Mouse (Mus musculus): ENCODE data around the gene Icosl. TPM values are rescaled to one million over a fixed set of nuclear protein-coding genes. Genes with fewer than 3 reads are reported as not detected.

Icosl gene
- polyA plus RNA-seq, 1 experiment from 2014 or later, result 9.5 TPM

- WGBS, result 52% methylated on average over 14 of the region's 14 CpGs
Observed at GRCm38 (mm10) chr10:78042697-78043405, 26.3 kb upstream of the Icosl start.

GRCm38 (mm10) chr10:78043406-78043836 lies 25.7 kb upstream of the Icosl start, which contains the start of gene Aire:
Gene Aire, minus strand, starts transcription at chr10:78043610.
- H3K9me3 ChIP-seq (ENCODE audit: control insufficient read depth, low read length), result no peaks in the 10 kb centered on the region
- no peak within 1 kb of the TSS for H3K27ac ChIP-seq (ENCODE audit: low read length)
- H3K4me2 ChIP-seq (ENCODE audit: low read depth, low read length), result peak within 1 kb of the TSS; percentile 47
- H3K4me3 ChIP-seq (ENCODE audit: low read length), result peak within 1 kb of the TSS; percentile 22
- H3K27me3 ChIP-seq (ENCODE audit: control insufficient read depth, insufficient read depth, low read depth, low read length), result peaks cover 2% of the 10 kb centered on the region; the same call in 1 of the 2 replicates
- H3K9ac ChIP-seq (ENCODE audit: low read length), result peak within 1 kb of the TSS; percentile 19
- H3K4me1 ChIP-seq (replicated peaks; ENCODE audit: control insufficient read depth, insufficient read depth, low read length), result peaks cover 7% of the 10 kb centered on the region; the same call in 1 of the 2 replicates
- no peaks in the 10 kb centered on the region for H3K36me3 ChIP-seq (ENCODE audit: control insufficient read depth, insufficient read depth, low read length)
- ATAC-seq (ENCODE audit: low read depth), result peak; percentile 51
- 4% methylated on average over 27 of the region's 27 CpGs for WGBS

More at GRCm38 (mm10) chr10:78042697-78043405, 26.3 kb upstream of the Icosl start:
- Histone ChIP-seq H3K9me3 (ENCODE audit: control insufficient read depth, low read length) (no peaks in the 10 kb centered on the region), H3K27me3 (ENCODE audit: control insufficient read depth, insufficient read depth, low read depth, low read length) (peaks cover 2% of the 10 kb centered on the region; the same call in 1 of the 2 replicates), H3K4me3 (ENCODE audit: low read length) (peak overlapping the region; percentile 22), H3K27ac (ENCODE audit: low read length) (no peak overlapping the region), H3K36me3 (ENCODE audit: control insufficient read depth, insufficient read depth, low read length) (no peaks in the 10 kb centered on the region), H3K4me1 (replicated peaks; ENCODE audit: control insufficient read depth, insufficient read depth, low read length) (peaks cover 7% of the 10 kb centered on the region; the same call in 1 of the 2 replicates), H3K9ac (ENCODE audit: low read length) (peak overlapping the region; percentile 19; the same call in 1 of the 2 replicates), H3K4me2 (ENCODE audit: low read depth, low read length) (peak overlapping the region; percentile 47)
- peak; percentile 4; the same call in 1 of the 2 replicates for ATAC-seq (ENCODE audit: low read depth)

DNA sequence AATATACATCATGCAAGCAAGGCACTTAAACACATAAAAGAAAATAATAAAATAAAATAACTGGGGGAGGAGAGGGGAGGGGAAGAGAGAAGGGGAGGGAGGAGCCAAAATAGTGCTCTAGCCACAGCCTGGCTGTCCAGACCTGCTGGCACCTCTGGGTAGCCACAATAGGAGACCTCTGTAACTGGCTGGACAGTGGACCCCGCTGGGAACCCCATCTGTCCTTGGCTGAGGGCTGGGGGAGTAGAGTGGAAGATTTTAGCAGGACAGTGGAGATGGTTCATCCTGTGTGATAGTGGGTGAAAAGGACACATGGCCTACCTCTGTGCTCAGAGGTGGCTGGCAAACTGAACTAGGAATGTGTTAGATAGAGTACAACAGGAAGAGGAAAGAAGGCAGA lies 24.6 kb upstream of the Icosl start:
- ATAC-seq (ENCODE audit: low read depth), result no peak
- H3K9ac ChIP-seq (ENCODE audit: low read length), result no peak overlapping the region
- peaks cover 7% of the 10 kb centered on the region; the same call in 1 of the 2 replicates for H3K4me1 ChIP-seq (replicated peaks; ENCODE audit: control insufficient read depth, insufficient read depth, low read length)
- H3K36me3 ChIP-seq (ENCODE audit: control insufficient read depth, insufficient read depth, low read length), result no peaks in the 10 kb centered on the region
- no peaks in the 10 kb centered on the region for H3K9me3 ChIP-seq (ENCODE audit: control insufficient read depth, low read length)
- H3K4me3 ChIP-seq (ENCODE audit: low read length), result no peak overlapping the region
- H3K27ac ChIP-seq (ENCODE audit: low read length), result no peak overlapping the region
- 67% methylated on average over 1 of the region's 1 CpGs for WGBS
- H3K27me3 ChIP-seq (ENCODE audit: control insufficient read depth, insufficient read depth, low read depth, low read length), result peaks cover 2% of the 10 kb centered on the region; the same call in 1 of the 2 replicates
- no peak overlapping the region for H3K4me2 ChIP-seq (ENCODE audit: low read depth, low read length)

- no peak overlapping the region for H3K27ac ChIP-seq (ENCODE audit: low read length)
- ATAC-seq (ENCODE audit: low read depth), result no peak
- H3K9ac ChIP-seq (ENCODE audit: low read length), result no peak overlapping the region
- no peak overlapping the region for H3K4me2 ChIP-seq (ENCODE audit: low read depth, low read length)
- H3K9me3 ChIP-seq (ENCODE audit: control insufficient read depth, low read length), result no peaks in the 10 kb centered on the region
- H3K36me3 ChIP-seq (ENCODE audit: control insufficient read depth, insufficient read depth, low read length), result no peaks in the 10 kb centered on the region
- no peak overlapping the region for H3K4me3 ChIP-seq (ENCODE audit: low read length)
- 80% methylated on average over 4 of the region's 4 CpGs for WGBS
- H3K4me1 ChIP-seq (replicated peaks; ENCODE audit: control insufficient read depth, insufficient read depth, low read length), result peaks cover 7% of the 10 kb centered on the region; the same call in 1 of the 2 replicates
- H3K27me3 ChIP-seq (ENCODE audit: control insufficient read depth, insufficient read depth, low read depth, low read length), result peaks cover 2% of the 10 kb centered on the region; the same call in 1 of the 2 replicates
Observed at GRCm38 (mm10) chr10:78046388-78046787, 22.7 kb upstream of the Icosl start.

- Histone ChIP-seq H3K4me2 (ENCODE audit: low read depth, low read length) (no peak overlapping the region), H3K27ac (ENCODE audit: low read length) (no peak overlapping the region), H3K9me3 (ENCODE audit: control insufficient read depth, low read length) (no peaks in the 10 kb centered on the region), H3K4me3 (ENCODE audit: low read length) (no peak overlapping the region), H3K27me3 (ENCODE audit: control insufficient read depth, insufficient read depth, low read depth, low read length) (no peaks in the 10 kb centered on the region; the same call in 1 of the 2 replicates), H3K9ac (ENCODE audit: low read length) (no peak overlapping the region), H3K36me3 (ENCODE audit: control insufficient read depth, insufficient read depth, low read length) (no peaks in the 10 kb centered on the region), H3K4me1 (replicated peaks; ENCODE audit: control insufficient read depth, insufficient read depth, low read length) (peaks cover 5% of the 10 kb centered on the region; the same call in 1 of the 2 replicates)
- WGBS, result 80% methylated on average over 9 of the region's 10 CpGs
- ATAC-seq (ENCODE audit: low read depth), result no peak
Observed at GRCm38 (mm10) chr10:78048061-78048730, 20.9 kb upstream of the Icosl start.

- Histone ChIP-seq H3K4me2 (ENCODE audit: low read depth, low read length) (no peak overlapping the region), H3K36me3 (ENCODE audit: control insufficient read depth, insufficient read depth, low read length) (no peaks in the 10 kb centered on the region), H3K27ac (ENCODE audit: low read length) (no peak overlapping the region), H3K9me3 (ENCODE audit: control insufficient read depth, low read length) (no peaks in the 10 kb centered on the region), H3K4me3 (ENCODE audit: low read length) (no peak overlapping the region), H3K4me1 (replicated peaks; ENCODE audit: control insufficient read depth, insufficient read depth, low read length) (peaks cover 6% of the 10 kb centered on the region), H3K9ac (ENCODE audit: low read length) (no peak overlapping the region), H3K27me3 (ENCODE audit: control insufficient read depth, insufficient read depth, low read depth, low read length) (no peaks in the 10 kb centered on the region)
- 54% methylated on average over 11 of the region's 11 CpGs for WGBS
- ATAC-seq (ENCODE audit: low read depth), result no peak; the same call in 1 of the 2 replicates
Observed at GRCm38 (mm10) chr10:78049519-78050035, 19.5 kb upstream of the Icosl start.

- Histone ChIP-seq H3K9me3 (ENCODE audit: control insufficient read depth, low read length) (no peaks in the 10 kb centered on the region), H3K36me3 (ENCODE audit: control insufficient read depth, insufficient read depth, low read length) (no peaks in the 10 kb centered on the region), H3K4me3 (ENCODE audit: low read length) (no peak overlapping the region), H3K27me3 (ENCODE audit: control insufficient read depth, insufficient read depth, low read depth, low read length) (no peaks in the 10 kb centered on the region), H3K4me2 (ENCODE audit: low read depth, low read length) (peak overlapping the region; percentile 18; the same call in 1 of the 2 replicates), H3K4me1 (replicated peaks; ENCODE audit: control insufficient read depth, insufficient read depth, low read length) (peaks cover 6% of the 10 kb centered on the region), H3K27ac (ENCODE audit: low read length) (peak overlapping the region; percentile 80), H3K9ac (ENCODE audit: low read length) (no peak overlapping the region)
- peak; percentile 94 for ATAC-seq (ENCODE audit: low read depth)
- 38% methylated on average over 19 of the region's 19 CpGs for WGBS
Observed at GRCm38 (mm10) chr10:78054633-78055565, 14.2 kb upstream of the Icosl start.

DNA sequence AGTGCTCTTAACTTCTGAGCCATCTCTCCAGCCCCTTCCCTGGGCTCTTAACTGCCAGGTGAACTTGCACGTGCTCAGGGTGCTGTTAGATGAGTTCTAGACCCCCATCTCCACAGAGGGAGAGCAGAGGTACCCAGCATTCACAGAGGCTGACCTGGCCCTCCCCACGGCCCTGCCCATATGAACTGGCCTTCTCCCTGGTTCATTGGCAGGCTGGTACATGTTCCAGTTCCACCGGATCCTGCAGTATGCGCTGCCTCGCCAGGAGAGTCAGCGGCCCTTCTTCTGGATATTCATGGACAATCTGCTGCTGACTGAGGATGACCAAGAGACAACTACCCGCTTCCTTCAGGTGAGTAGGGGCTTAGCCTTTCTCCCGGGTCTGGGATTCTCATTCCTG lies 12.0 kb upstream of the Icosl start:
- no peak for ATAC-seq (ENCODE audit: low read depth)
- peaks cover 6% of the 10 kb centered on the region for H3K4me1 ChIP-seq (replicated peaks; ENCODE audit: control insufficient read depth, insufficient read depth, low read length)
- no peaks in the 10 kb centered on the region for H3K36me3 ChIP-seq (ENCODE audit: control insufficient read depth, insufficient read depth, low read length)
- no peak overlapping the region for H3K27ac ChIP-seq (ENCODE audit: low read length)
- no peaks in the 10 kb centered on the region for H3K9me3 ChIP-seq (ENCODE audit: control insufficient read depth, low read length)
- no peak overlapping the region for H3K9ac ChIP-seq (ENCODE audit: low read length)
- WGBS, result 83% methylated on average over 8 of the region's 8 CpGs
- H3K4me3 ChIP-seq (ENCODE audit: low read length), result no peak overlapping the region
- H3K4me2 ChIP-seq (ENCODE audit: low read depth, low read length), result no peak overlapping the region
- no peaks in the 10 kb centered on the region for H3K27me3 ChIP-seq (ENCODE audit: control insufficient read depth, insufficient read depth, low read depth, low read length)
